Mouse (Mus musculus): ENCODE measurements around the gene Robo3. TPM values are rescaled to one million over a fixed set of nuclear protein-coding genes. Genes with fewer than 3 reads are reported as not detected.

Gene Robo3
- polyA plus RNA-seq, 1 experiment from 2014 or later: 13.1 TPM

- Histone ChIP-seq H3K4me1 (peaks cover 59% of the 10 kb centered on the region), H3K27ac (replicated peaks) (no peak overlapping the region), H3K27me3 (ENCODE audit: low read depth, poor library complexity, severe bottlenecking) (peaks cover 100% of the 10 kb centered on the region), H3K4me3 (peak overlapping the region; percentile 9; the same call in 1 of the 2 replicates), H3K9me3 (replicated peaks) (no peaks in the 10 kb centered on the region), H3K36me3 (no peaks in the 10 kb centered on the region)
- under 1% methylated on average over 6 of the region's 6 CpGs for WGBS
- peak; percentile 66 for DNase-seq (ENCODE audit: low spot score)
Observed at GRCm38 (mm10) chr9:37454011-37454492, 21.0 kb upstream of the Robo3 start.

- H3K4me1 ChIP-seq: peaks cover 59% of the 10 kb centered on the region
- H3K36me3 ChIP-seq: no peaks in the 10 kb centered on the region
Observed at GRCm38 (mm10) chr9:37453328-37453727, 20.3 kb upstream of the Robo3 start.

GRCm38 (mm10) chr9:37452401-37452800, 19.4 kb upstream of the Robo3 start:
- no peaks in the 10 kb centered on the region for H3K36me3 ChIP-seq
- WGBS: 1% methylated on average over 5 of the region's 5 CpGs
- H3K4me1 ChIP-seq: peaks cover 55% of the 10 kb centered on the region
- DNase-seq (ENCODE audit: low spot score): no peak
- peaks cover 95% of the 10 kb centered on the region for H3K27me3 ChIP-seq (ENCODE audit: low read depth, poor library complexity, severe bottlenecking)
- H3K9me3 ChIP-seq (replicated peaks): no peaks in the 10 kb centered on the region
- no peak overlapping the region for H3K4me3 ChIP-seq
- no peak overlapping the region for H3K27ac ChIP-seq (replicated peaks)

More at GRCm38 (mm10) chr9:37453328-37453727, 20.3 kb upstream of the Robo3 start:
- Histone ChIP-seq H3K4me3 (no peak overlapping the region), H3K27ac (replicated peaks) (no peak overlapping the region), H3K27me3 (ENCODE audit: low read depth, poor library complexity, severe bottlenecking) (peaks cover 100% of the 10 kb centered on the region), H3K9me3 (replicated peaks) (no peaks in the 10 kb centered on the region)
- DNase-seq (ENCODE audit: low spot score): no peak
- 27% methylated on average over 4 of the region's 4 CpGs for WGBS

- H3K4me3 ChIP-seq: no peak overlapping the region
- DNase-seq (ENCODE audit: low spot score): no peak
- H3K27ac ChIP-seq (replicated peaks): no peak overlapping the region
- WGBS: 44% methylated on average over 3 of the region's 3 CpGs
- peaks cover 29% of the 10 kb centered on the region for H3K4me1 ChIP-seq
- peaks cover 82% of the 10 kb centered on the region for H3K27me3 ChIP-seq (ENCODE audit: low read depth, poor library complexity, severe bottlenecking)
- no peaks in the 10 kb centered on the region for H3K9me3 ChIP-seq (replicated peaks)
- H3K36me3 ChIP-seq: no peaks in the 10 kb centered on the region
Observed at GRCm38 (mm10) chr9:37437772-37438735, 5.0 kb upstream of the Robo3 start.

- no peak for DNase-seq (ENCODE audit: low spot score)
- no peaks in the 10 kb centered on the region for H3K9me3 ChIP-seq (replicated peaks)
- no peak overlapping the region for H3K4me3 ChIP-seq
- peaks cover 45% of the 10 kb centered on the region for H3K4me1 ChIP-seq
- H3K36me3 ChIP-seq: no peaks in the 10 kb centered on the region
- no peak overlapping the region for H3K27ac ChIP-seq (replicated peaks)
- peaks cover 98% of the 10 kb centered on the region for H3K27me3 ChIP-seq (ENCODE audit: low read depth, poor library complexity, severe bottlenecking)
- 4% methylated on average over 4 of the region's 4 CpGs for WGBS
Observed at GRCm38 (mm10) chr9:37435616-37436015, 2.6 kb upstream of the Robo3 start.

- Histone ChIP-seq H3K27ac (replicated peaks) (no peak overlapping the region), H3K4me3 (0 out of 2 replicates have a peak overlapping the region, but pooled peaks have one; percentile 4), H3K4me1 (peaks cover 46% of the 10 kb centered on the region), H3K27me3 (ENCODE audit: low read depth, poor library complexity, severe bottlenecking) (peaks cover 98% of the 10 kb centered on the region), H3K9me3 (replicated peaks) (no peaks in the 10 kb centered on the region), H3K36me3 (no peaks in the 10 kb centered on the region)
- WGBS: under 1% methylated on average over 14 of the region's 14 CpGs
- DNase-seq (ENCODE audit: low spot score): peak; percentile 56
Observed at GRCm38 (mm10) chr9:37434932-37435331, 1.9 kb upstream of the Robo3 start.

GRCm38 (mm10) chr9:37433823-37434560, 946 bp upstream of the Robo3 start:
- Histone ChIP-seq H3K9me3 (replicated peaks) (no peaks in the 10 kb centered on the region), H3K27ac (replicated peaks) (no peak overlapping the region), H3K36me3 (no peaks in the 10 kb centered on the region), H3K4me3 (peak overlapping the region; percentile 47; the same call in 1 of the 2 replicates), H3K27me3 (ENCODE audit: low read depth, poor library complexity, severe bottlenecking) (peaks cover 100% of the 10 kb centered on the region), H3K4me1 (peaks cover 52% of the 10 kb centered on the region)
- DNase-seq (ENCODE audit: low spot score): peak; percentile 23
- 3% methylated on average over 18 of the region's 18 CpGs for WGBS

GRCm38 (mm10) chr9:37432026-37432666, 900 bp downstream of the Robo3 start:
- under 1% methylated on average over 16 of the region's 17 CpGs for WGBS
- H3K4me1 ChIP-seq: peaks cover 52% of the 10 kb centered on the region
- H3K4me3 ChIP-seq: peak overlapping the region; percentile 47; the same call in 1 of the 2 replicates
- peaks cover 100% of the 10 kb centered on the region for H3K27me3 ChIP-seq (ENCODE audit: low read depth, poor library complexity, severe bottlenecking)
- DNase-seq (ENCODE audit: low spot score): peak; percentile 46
- no peak overlapping the region for H3K27ac ChIP-seq (replicated peaks)
- no peaks in the 10 kb centered on the region for H3K9me3 ChIP-seq (replicated peaks)
- no peaks in the 10 kb centered on the region for H3K36me3 ChIP-seq

GRCm38 (mm10) chr9:37430582-37430981, 2.5 kb downstream of the Robo3 start:
- Histone ChIP-seq H3K27ac (replicated peaks) (no peak overlapping the region), H3K36me3 (no peaks in the 10 kb centered on the region), H3K4me3 (peak overlapping the region; percentile 23; the same call in 1 of the 2 replicates), H3K9me3 (replicated peaks) (no peaks in the 10 kb centered on the region), H3K4me1 (peaks cover 48% of the 10 kb centered on the region), H3K27me3 (ENCODE audit: low read depth, poor library complexity, severe bottlenecking) (peaks cover 95% of the 10 kb centered on the region)
- 1% methylated on average over 12 of the region's 12 CpGs for WGBS
- DNase-seq (ENCODE audit: low spot score): peak; percentile 87

GRCm38 (mm10) chr9:37429326-37429725, 3.7 kb downstream of the Robo3 start:
- peaks cover 85% of the 10 kb centered on the region for H3K27me3 ChIP-seq (ENCODE audit: low read depth, poor library complexity, severe bottlenecking)
- H3K4me3 ChIP-seq: no peak overlapping the region

GRCm38 (mm10) chr9:37421239-37421638, 11.8 kb downstream of the Robo3 start:
- Histone ChIP-seq H3K9me3 (replicated peaks) (no peaks in the 10 kb centered on the region), H3K4me3 (peak overlapping the region; percentile 47), H3K4me1 (peaks cover 11% of the 10 kb centered on the region), H3K36me3 (no peaks in the 10 kb centered on the region), H3K27ac (replicated peaks) (no peak overlapping the region), H3K27me3 (ENCODE audit: low read depth, poor library complexity, severe bottlenecking) (peaks cover 80% of the 10 kb centered on the region)
- DNase-seq (ENCODE audit: low spot score): no peak
- 25% methylated on average over 12 of the region's 12 CpGs for WGBS

More at GRCm38 (mm10) chr9:37429326-37429725, 3.7 kb downstream of the Robo3 start:
- DNase-seq (ENCODE audit: low spot score): no peak
- Histone ChIP-seq H3K36me3 (no peaks in the 10 kb centered on the region), H3K27ac (replicated peaks) (no peak overlapping the region), H3K9me3 (replicated peaks) (no peaks in the 10 kb centered on the region), H3K4me1 (peaks cover 36% of the 10 kb centered on the region)
- 30% methylated on average over 26 of the region's 26 CpGs for WGBS

GRCm38 (mm10) chr9:37420676-37421075, 12.4 kb downstream of the Robo3 start:
- peak overlapping the region; percentile 47 for H3K4me3 ChIP-seq
- under 1% methylated on average over 27 of the region's 27 CpGs for WGBS
- H3K27me3 ChIP-seq (ENCODE audit: low read depth, poor library complexity, severe bottlenecking): peaks cover 79% of the 10 kb centered on the region
- no peak overlapping the region; the same call in 1 of the 2 replicates for H3K27ac ChIP-seq (replicated peaks)
- peak; percentile 91 for DNase-seq (ENCODE audit: low spot score)
- peaks cover 11% of the 10 kb centered on the region for H3K4me1 ChIP-seq
- H3K9me3 ChIP-seq (replicated peaks): no peaks in the 10 kb centered on the region
- H3K36me3 ChIP-seq: no peaks in the 10 kb centered on the region
